Mouse (Mus musculus) intestine, embryonic 15.5 days (tissue): ENCODE data around the gene Hspbp1. TPM values are rescaled to one million over a fixed set of nuclear protein-coding genes. Genes with fewer than 3 reads are reported as not detected.

Experiments used
- ATAC-seq: fragments of 200-750 bp; cut with Nextera tagmentation; 2 replicates; pipeline ENCODE4 v1.8.0; 2017; ENCODE audit warnings: moderate TSS enrichment, moderate library complexity
- H3K27ac ChIP-seq: fragments of 300-500 bp; sonication (generic); 2 replicates; pipeline ENCODE4 v1.5.1; 2015; ENCODE audit warnings: mild to moderate bottlenecking, inconsistent platforms
- H3K27me3 ChIP-seq: fragments of 300-500 bp; sonication (generic); replicated peaks from 2 replicates; pipeline ENCODE4 v1.6.1; 2015; ENCODE audit warnings: inconsistent platforms
- H3K36me3 ChIP-seq: fragments of 300-500 bp; sonication (generic); 2 replicates; pipeline ENCODE4 v1.6.1; 2015; ENCODE audit warnings: inconsistent platforms
- H3K4me1 ChIP-seq: fragments of 300-500 bp; sonication (generic); replicated peaks from 2 replicates; pipeline ENCODE4 v1.6.1; 2015; ENCODE audit warnings: inconsistent platforms
- H3K4me2 ChIP-seq: fragments of 300-500 bp; sonication (generic); replicated peaks from 2 replicates; pipeline ENCODE4 v1.6.1; 2015; ENCODE audit warnings: mild to moderate bottlenecking, inconsistent platforms
- H3K4me3 ChIP-seq: fragments of 300-500 bp; sonication (generic); replicated peaks from 2 replicates; pipeline ENCODE4 v1.5.1; 2015; ENCODE audit warnings: inconsistent platforms
- H3K9ac ChIP-seq: fragments of 300-500 bp; sonication (generic); 2 replicates; pipeline ENCODE4 v1.6.1; 2015; ENCODE audit warnings: inconsistent platforms
- H3K9me3 ChIP-seq: fragments of 300-500 bp; sonication (generic); 2 replicates; pipeline ENCODE4 v1.6.1; 2016; ENCODE audit warnings: inconsistent platforms
- WGBS: fragments of 180-500 bp; shearing (Covaris S2); methylation state at CpG from one replicate; pipeline ENCODE4 v1.1.7; 2015; 5-methylcytosine and 5-hydroxymethylcytosine counted together
- polyA plus RNA-seq: library from polyadenylated mRNA; unstranded; fragments of >200 nt; fragmentation: Nextera tagmentation; extraction: Ambion mirVana; gene quantifications from 2 replicates; pipeline ENCODE4 v1.2.1, GENCODE M21; 2015

Hspbp1 gene
- polyA plus RNA-seq, 1 experiment from 2014 or later = 98.2 TPM

DNA sequence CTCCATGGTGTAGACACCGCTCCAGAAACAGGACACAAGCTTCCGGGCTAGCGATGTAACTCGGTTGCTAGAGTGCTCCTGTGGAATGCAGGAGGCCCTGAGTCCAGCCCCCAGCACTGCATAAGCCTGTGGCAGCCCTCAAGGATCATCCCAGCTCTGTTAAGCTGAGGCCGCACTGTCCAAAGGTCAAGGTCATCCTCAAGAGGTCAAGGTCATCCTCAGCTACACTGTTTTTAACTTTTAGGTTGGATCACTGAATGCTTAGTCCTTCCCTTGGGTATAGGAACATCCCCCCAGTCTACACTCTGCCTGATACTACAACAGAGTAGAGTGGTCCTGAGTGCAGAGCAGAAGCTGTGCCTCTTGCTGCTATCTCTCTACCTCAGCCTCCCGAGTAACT, 8.1 kb upstream of the Hspbp1 start:
- no peak overlapping the region for H3K27ac ChIP-seq
- H3K27me3 ChIP-seq = no peaks in the 10 kb centered on the region
- peaks cover 4% of the 10 kb centered on the region; the same call in 1 of the 2 replicates for H3K4me1 ChIP-seq
- 89% methylated on average over 6 of the region's 6 CpGs for WGBS
- H3K9me3 ChIP-seq = no peaks in the 10 kb centered on the region
- no peak overlapping the region for H3K4me2 ChIP-seq
- H3K4me3 ChIP-seq = no peak overlapping the region
- H3K36me3 ChIP-seq = peaks cover 5% of the 10 kb centered on the region; the same call in 1 of the 2 replicates
- no peak overlapping the region for H3K9ac ChIP-seq
- no peak for ATAC-seq

GRCm38 (mm10) chr7:4690951-4691653, 6.2 kb upstream of the Hspbp1 start:
- Histone ChIP-seq H3K36me3 (peaks cover 5% of the 10 kb centered on the region; the same call in 1 of the 2 replicates), H3K4me3 (peak overlapping the region; percentile 70), H3K9me3 (no peaks in the 10 kb centered on the region), H3K27ac (peak overlapping the region; percentile 81), H3K9ac (peak overlapping the region; percentile 85), H3K4me2 (peak overlapping the region; percentile 91), H3K4me1 (peaks cover 4% of the 10 kb centered on the region; the same call in 1 of the 2 replicates), H3K27me3 (no peaks in the 10 kb centered on the region)
- peak; percentile 73 for ATAC-seq
- WGBS = 6% methylated on average over 24 of the region's 35 CpGs

DNA sequence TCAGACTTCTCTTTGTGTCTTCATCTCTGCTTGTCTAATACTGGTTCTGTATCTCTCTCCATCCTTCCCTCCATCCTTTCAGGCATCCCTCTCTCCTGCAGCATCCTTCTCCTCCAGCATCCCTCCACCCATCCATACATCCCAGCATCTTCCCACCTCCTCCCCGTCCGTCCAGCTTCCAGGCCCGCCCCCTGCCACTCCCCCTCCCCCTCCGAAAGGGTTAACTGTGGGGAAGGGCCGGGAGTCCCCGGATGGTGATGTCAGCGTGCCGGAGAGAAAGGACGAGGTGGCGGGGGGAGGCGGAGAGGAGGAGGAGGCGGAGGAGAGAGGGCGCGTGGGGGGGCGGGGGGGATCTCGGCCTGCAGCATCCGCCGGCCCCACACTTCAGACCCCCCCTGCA, 5.5 kb upstream of the Hspbp1 start, which contains the start of gene Brsk1:
Gene Brsk1, plus strand, starts transcription at position 218 of the 400 bp plus-strand sequence.
- WGBS = under 1% methylated on average over 6 of the region's 18 CpGs
- peak within 1 kb of the TSS; percentile 70 for H3K4me3 ChIP-seq
- peak within 1 kb of the TSS; percentile 91 for H3K4me2 ChIP-seq

DNA sequence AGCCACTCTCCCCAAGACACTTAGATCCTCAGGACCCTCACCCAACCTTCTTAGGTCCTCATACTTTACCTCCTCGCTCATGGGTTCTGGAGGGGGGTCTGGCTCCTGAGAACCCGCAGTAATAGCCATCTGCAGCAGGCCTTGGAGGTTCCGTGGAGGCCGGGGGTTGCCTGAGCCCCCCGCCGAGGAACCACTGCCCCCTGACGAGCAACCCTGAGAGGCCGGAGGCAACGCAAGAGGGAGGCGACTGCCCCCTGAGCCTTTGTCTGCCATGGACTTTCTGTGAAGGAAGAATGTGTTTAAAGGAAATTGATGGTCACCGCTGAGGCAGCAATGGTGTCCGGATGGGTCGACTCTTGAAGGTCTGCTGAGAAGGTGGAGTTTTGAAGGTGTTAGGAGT, 665 bp downstream of the Hspbp1 start:
- Histone ChIP-seq H3K27ac (peak overlapping the region; percentile 67; the same call in 1 of the 2 replicates), H3K36me3 (peaks cover 6% of the 10 kb centered on the region; the same call in 1 of the 2 replicates), H3K9ac (peak overlapping the region; percentile 61), H3K4me3 (peak overlapping the region; percentile 73), H3K4me2 (peak overlapping the region; percentile 88), H3K4me1 (peaks cover 7% of the 10 kb centered on the region; the same call in 1 of the 2 replicates), H3K9me3 (no peaks in the 10 kb centered on the region), H3K27me3 (no peaks in the 10 kb centered on the region)
- no peak for ATAC-seq
- WGBS = 3% methylated on average over 13 of the region's 13 CpGs

More for the DNA sequence above, 5.5 kb upstream of the Hspbp1 start, which contains the start of gene Brsk1:
- Histone ChIP-seq H3K27me3 (no peaks in the 10 kb centered on the region), H3K27ac (peak within 1 kb of the TSS; percentile 81), H3K9ac (peak within 1 kb of the TSS; percentile 85), H3K4me1 (peaks cover 4% of the 10 kb centered on the region; the same call in 1 of the 2 replicates), H3K36me3 (peaks cover 5% of the 10 kb centered on the region; the same call in 1 of the 2 replicates), H3K9me3 (no peaks in the 10 kb centered on the region)
- peak; percentile 67 for ATAC-seq

DNA sequence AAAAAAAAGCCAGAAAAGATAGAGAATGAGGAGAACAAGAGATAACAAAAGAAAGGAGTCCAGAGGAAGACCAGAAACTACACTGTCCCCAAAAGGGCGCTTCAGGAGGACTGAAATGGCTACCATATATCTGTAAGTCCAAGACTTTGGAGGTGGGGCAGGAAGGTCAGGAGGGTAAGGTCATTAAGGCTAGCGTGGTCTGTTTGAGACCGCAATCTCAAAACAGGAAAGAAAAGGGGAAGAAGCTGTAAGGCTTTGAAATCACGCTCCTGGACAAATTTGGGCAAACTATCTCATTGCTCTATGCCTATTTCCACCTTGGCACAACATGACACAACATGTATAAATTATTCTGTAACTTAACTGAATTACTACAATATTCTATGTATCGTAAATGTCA, 1.6 kb downstream of the Hspbp1 start:
- H3K4me1 ChIP-seq = peaks cover 7% of the 10 kb centered on the region; the same call in 1 of the 2 replicates
- peaks cover 6% of the 10 kb centered on the region; the same call in 1 of the 2 replicates for H3K36me3 ChIP-seq
- no peaks in the 10 kb centered on the region for H3K9me3 ChIP-seq
- H3K4me3 ChIP-seq = no peak overlapping the region
- WGBS = 80% methylated on average over 5 of the region's 5 CpGs
- no peak overlapping the region for H3K27ac ChIP-seq
- H3K4me2 ChIP-seq = no peak overlapping the region
- no peak for ATAC-seq
- no peaks in the 10 kb centered on the region for H3K27me3 ChIP-seq
- H3K9ac ChIP-seq = no peak overlapping the region

GRCm38 (mm10) chr7:4675200-4675599, 9.7 kb downstream of the Hspbp1 start:
- WGBS = 41% methylated on average over 7 of the region's 7 CpGs
- H3K36me3 ChIP-seq = peaks cover 8% of the 10 kb centered on the region
- ATAC-seq = peak; percentile 64
- H3K4me1 ChIP-seq = peaks cover 3% of the 10 kb centered on the region; the same call in 1 of the 2 replicates
- no peak overlapping the region for H3K27ac ChIP-seq
- no peaks in the 10 kb centered on the region for H3K9me3 ChIP-seq
- H3K27me3 ChIP-seq = no peaks in the 10 kb centered on the region
- no peak overlapping the region for H3K4me3 ChIP-seq
- H3K4me2 ChIP-seq = no peak overlapping the region
- H3K9ac ChIP-seq = no peak overlapping the region

GRCm38 (mm10) chr7:4674114-4674731, 10.6 kb downstream of the Hspbp1 start:
- no peak overlapping the region for H3K4me3 ChIP-seq
- H3K36me3 ChIP-seq = peaks cover 8% of the 10 kb centered on the region
- WGBS = 59% methylated on average over 12 of the region's 12 CpGs
- H3K9ac ChIP-seq = no peak overlapping the region
- peaks cover 3% of the 10 kb centered on the region; the same call in 1 of the 2 replicates for H3K4me1 ChIP-seq
- no peaks in the 10 kb centered on the region for H3K9me3 ChIP-seq
- H3K27ac ChIP-seq = no peak overlapping the region
- no peaks in the 10 kb centered on the region for H3K27me3 ChIP-seq
- peak; percentile 65 for ATAC-seq
- H3K4me2 ChIP-seq = no peak overlapping the region

- H3K4me2 ChIP-seq = no peak overlapping the region
- peaks cover 8% of the 10 kb centered on the region for H3K36me3 ChIP-seq
- 0 out of 2 replicates have a peak overlapping the region, but pooled peaks have one; percentile 40 for H3K27ac ChIP-seq
- 38% methylated on average over 4 of the region's 4 CpGs for WGBS
- peak; percentile 52; the same call in 1 of the 2 replicates for ATAC-seq
- no peaks in the 10 kb centered on the region for H3K27me3 ChIP-seq
- H3K9ac ChIP-seq = no peak overlapping the region
- no peaks in the 10 kb centered on the region for H3K9me3 ChIP-seq
- peaks cover 3% of the 10 kb centered on the region; the same call in 1 of the 2 replicates for H3K4me1 ChIP-seq
- no peak overlapping the region for H3K4me3 ChIP-seq
These were observed 12.9 kb downstream of the Hspbp1 start for GRCm38 (mm10) chr7:4671956-4672355.

GRCm38 (mm10) chr7:4670655-4671255, 14.1 kb downstream of the Hspbp1 start:
- H3K27ac ChIP-seq = no peak overlapping the region
- no peak overlapping the region for H3K4me3 ChIP-seq
- H3K36me3 ChIP-seq = peaks cover 14% of the 10 kb centered on the region
- peak; percentile 46; the same call in 1 of the 2 replicates for ATAC-seq
- no peak overlapping the region for H3K4me2 ChIP-seq
- H3K27me3 ChIP-seq = no peaks in the 10 kb centered on the region
- H3K9me3 ChIP-seq = no peaks in the 10 kb centered on the region
- H3K4me1 ChIP-seq = peaks cover 3% of the 10 kb centered on the region; the same call in 1 of the 2 replicates
- H3K9ac ChIP-seq = no peak overlapping the region
- WGBS = 87% methylated on average over 8 of the region's 8 CpGs

GRCm38 (mm10) chr7:4669156-4669555, 15.7 kb downstream of the Hspbp1 start:
- Histone ChIP-seq H3K9ac (no peak overlapping the region), H3K9me3 (no peaks in the 10 kb centered on the region), H3K4me1 (peaks cover 1% of the 10 kb centered on the region; the same call in 1 of the 2 replicates), H3K36me3 (peaks cover 14% of the 10 kb centered on the region), H3K4me2 (no peak overlapping the region), H3K4me3 (no peak overlapping the region), H3K27me3 (no peaks in the 10 kb centered on the region), H3K27ac (no peak overlapping the region)
- no peak for ATAC-seq
- WGBS = 95% methylated on average over 9 of the region's 9 CpGs

DNA sequence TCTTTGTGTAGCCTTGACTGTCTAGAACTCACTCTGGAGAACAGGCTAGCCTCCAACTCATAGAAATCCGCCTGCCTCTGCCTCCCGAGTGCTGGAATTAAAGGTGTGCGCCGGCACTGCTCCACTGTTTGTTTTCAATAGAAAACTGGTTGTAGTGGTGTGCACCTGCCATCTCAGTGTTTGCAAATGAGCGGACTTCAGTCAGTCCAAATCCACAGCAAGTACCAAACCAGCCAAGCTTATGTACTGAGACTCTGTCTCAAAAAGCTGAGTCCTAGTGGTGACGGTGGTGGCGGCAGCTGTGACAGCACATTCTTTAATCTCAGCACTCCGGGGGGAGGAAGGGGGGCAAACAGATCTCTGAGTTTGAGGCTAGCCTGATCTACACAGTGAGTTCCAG, 16.4 kb downstream of the Hspbp1 start:
- WGBS = 96% methylated on average over 8 of the region's 8 CpGs
- ATAC-seq = no peak

DNA sequence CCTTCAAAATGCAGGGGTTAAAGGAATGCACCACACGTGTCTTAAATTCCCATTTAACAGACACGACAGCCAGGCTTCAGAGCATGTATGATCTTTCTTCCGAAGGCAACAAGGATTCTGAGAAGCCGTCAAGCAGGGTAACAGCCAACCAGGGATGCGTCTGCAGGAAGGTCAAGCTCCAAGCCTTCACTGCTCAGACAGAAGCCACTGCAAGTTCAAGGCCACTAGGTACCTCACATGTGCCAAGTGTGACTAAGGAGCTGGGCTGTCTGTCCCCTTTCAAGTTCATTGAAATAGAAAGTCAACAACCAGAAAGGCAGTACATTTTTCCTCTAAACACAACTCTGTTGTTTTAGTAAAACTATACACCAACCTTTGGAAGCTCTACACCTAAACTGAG, 18.0 kb downstream of the Hspbp1 start:
- Histone ChIP-seq H3K27ac (no peak overlapping the region), H3K36me3 (peaks cover 19% of the 10 kb centered on the region), H3K9me3 (no peaks in the 10 kb centered on the region), H3K4me3 (no peak overlapping the region), H3K4me1 (no peaks in the 10 kb centered on the region), H3K9ac (no peak overlapping the region), H3K27me3 (no peaks in the 10 kb centered on the region), H3K4me2 (no peak overlapping the region)
- 91% methylated on average over 5 of the region's 5 CpGs for WGBS
- ATAC-seq = no peak

More for the DNA sequence above, 16.4 kb downstream of the Hspbp1 start:
- no peaks in the 10 kb centered on the region for H3K4me1 ChIP-seq
- no peaks in the 10 kb centered on the region for H3K9me3 ChIP-seq
- no peak overlapping the region for H3K4me2 ChIP-seq
- no peaks in the 10 kb centered on the region for H3K27me3 ChIP-seq
- peaks cover 15% of the 10 kb centered on the region for H3K36me3 ChIP-seq
- H3K4me3 ChIP-seq = no peak overlapping the region
- no peak overlapping the region for H3K27ac ChIP-seq
- no peak overlapping the region for H3K9ac ChIP-seq
